Mouse (Mus musculus) left cerebral cortex, postnatal 4 days (tissue): ENCODE measurements around the gene Espnl. TPM values are rescaled to one million over a fixed set of nuclear protein-coding genes. Genes with fewer than 3 reads are reported as not detected.

Experiments
- DNase-seq: peaks from one replicate; pipeline ENCODE4 v3.0.0-alpha.2; 2022
- intact Hi-C: fragments of 180-260 bp; cut with DNase I; formaldehyde crosslinking; loops from one replicate; pipeline ENCODE4 v1.15.1; 2025
- total RNA-seq, 2 experiments: library from RNA; stranded (reverse); gene quantifications; 2 replicates each; pipeline ENCODE4 v1.2.3; 2021

The Espnl gene
- total RNA-seq, 2 experiments from 2014 or later, result 0.14 TPM; not detected in 1

- no peak for DNase-seq
- intact Hi-C loops, result no loop called here
Measured at GRCm38 (mm10) chr1:91370055-91370454, 48.2 kb downstream of the Espnl start.

GRCm38 (mm10) chr1:91373414-91373835, 51.5 kb downstream of the Espnl start:
- no peak for DNase-seq
- intact Hi-C loops, result no loop called here

DNA sequence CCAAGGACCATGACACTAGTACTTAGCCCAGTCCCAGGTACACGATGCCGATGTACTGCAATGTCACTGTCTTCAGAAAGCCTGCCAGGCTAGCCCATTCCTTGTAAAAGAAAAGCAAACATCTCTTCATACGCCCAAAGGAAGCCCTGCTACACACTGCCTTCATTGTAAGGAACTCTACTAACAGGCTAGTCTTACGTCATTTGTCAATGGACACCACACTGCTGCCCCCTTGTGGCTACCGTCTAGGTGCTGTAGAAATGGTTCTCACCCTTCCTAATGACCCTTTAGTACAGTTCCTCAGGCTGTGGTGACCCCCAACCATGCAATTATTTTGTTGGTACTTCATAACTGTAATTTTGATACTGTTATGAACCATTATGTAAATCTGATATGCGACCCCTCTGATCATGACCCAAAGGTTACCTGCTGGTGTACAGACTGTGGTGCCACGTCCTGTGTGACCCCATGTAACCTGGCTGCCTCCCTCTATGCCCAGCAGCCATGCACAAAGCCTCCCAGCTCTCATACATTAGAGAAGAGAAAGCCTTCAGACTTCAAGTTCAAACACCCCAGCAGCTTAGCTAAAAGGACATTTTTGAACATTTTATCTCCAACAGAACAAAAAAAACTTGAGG, 58.7 kb downstream of the Espnl start:
- peak; percentile 86 for DNase-seq
- intact Hi-C loops, result no loop called here

DNA sequence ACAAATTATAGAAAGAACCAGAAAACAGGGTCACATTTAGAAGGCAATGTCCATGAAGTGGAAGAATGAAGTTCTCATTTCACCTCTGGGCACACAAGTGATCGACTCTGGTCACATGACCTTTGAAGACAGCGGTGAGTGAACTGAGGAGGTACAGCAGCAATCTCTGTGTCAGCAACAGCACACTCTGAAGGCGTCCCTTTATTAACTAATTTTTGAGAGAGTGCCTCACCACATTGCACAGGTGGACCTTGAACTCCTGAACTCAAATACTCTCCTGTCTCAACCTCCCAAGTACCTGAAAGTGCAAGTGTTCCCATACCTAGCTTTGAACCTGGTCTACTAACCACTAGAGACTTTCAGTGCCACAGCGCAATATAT, 59.2 kb downstream of the Espnl start:
- DNase-seq, result no peak
- intact Hi-C loops, result no loop called here

GRCm38 (mm10) chr1:91390369-91390768, 68.5 kb downstream of the Espnl start:
- no peak for DNase-seq
- intact Hi-C loops, result no loop called here

DNA sequence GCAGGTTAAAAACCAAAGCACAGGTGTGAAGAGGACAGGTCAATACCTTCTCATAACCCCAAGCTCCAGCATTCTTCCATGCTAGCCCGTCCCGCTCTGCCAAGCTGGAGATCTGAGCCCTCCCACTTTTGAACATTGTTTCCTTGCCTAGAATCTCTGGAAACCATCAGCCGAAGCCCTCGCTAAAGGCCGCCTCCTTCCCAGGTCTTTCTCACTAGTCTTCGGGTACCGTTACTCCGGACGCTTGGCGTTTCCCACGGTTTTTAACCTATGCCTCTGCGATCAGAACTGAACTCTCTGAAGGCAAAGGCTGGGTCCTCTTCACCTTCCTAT, 76.0 kb downstream of the Espnl start:
- intact Hi-C loops, result no loop called here
- DNase-seq, result no peak

Other genes starting within 250 kb of the Espnl start
- under 1 TPM in 1 of 2 experiments, not detected in 1; 0.10 TPM for gene Rbm44, start 177.0 kb upstream of the Espnl start, total RNA-seq
- gene Ramp1, start 142.3 kb upstream of the Espnl start, total RNA-seq, result 10 to 100 TPM; 12.3 to 14.3 TPM
- 10 to 100 TPM; 44.5 to 48.4 TPM for gene Ube2f, start 71.8 kb upstream of the Espnl start, total RNA-seq
- 10 to 100 TPM in 1 of 2 experiments, 1 to 10 TPM in 1; 9.2 to 11.3 TPM for gene Scly, start 23.7 kb upstream of the Espnl start, total RNA-seq
- gene Klhl30, start 28.9 kb downstream of the Espnl start, total RNA-seq, result not detected
- gene Erfe, start 44.4 kb downstream of the Espnl start, total RNA-seq, result under 1 TPM; 0.22 to 0.32 TPM
- 10 to 100 TPM; 84.7 to 89.3 TPM for gene Ilkap, start 76.7 kb downstream of the Espnl start, total RNA-seq
- 10 to 100 TPM; 61.6 to 65.6 TPM for gene Hes6, start 92.0 kb downstream of the Espnl start, total RNA-seq
- gene Per2, start 137.2 kb downstream of the Espnl start, total RNA-seq, result 10 to 100 TPM in 1 of 2 experiments, 1 to 10 TPM in 1; 8.4 to 10.7 TPM
- 10 to 100 TPM; 15.4 to 16.1 TPM for gene Traf3ip1, start 172.6 kb downstream of the Espnl start, total RNA-seq
- 10 to 100 TPM; 30.4 to 34.6 TPM for gene Asb1, start 218.5 kb downstream of the Espnl start, total RNA-seq